Mouse (Mus musculus) CH12.LX (cell line): Measurements from ENCODE around the gene Nup35. TPM values are rescaled to one million over a fixed set of nuclear protein-coding genes. Genes with fewer than 3 reads are reported as not detected.
A peak's percentile ranks its signal among the peaks of the same experiment; 100 is the strongest.

Experiments used
- DNase-seq: peaks from one replicate; pipeline ENCODE4 v3.0.0-alpha.2; 2013; ENCODE audit errors: extremely low read depth
- H3K27ac ChIP-seq: 2 replicates; pipeline ENCODE4 v1.5.1; 2012; ENCODE audit warnings: low read depth, mild to moderate bottlenecking, control low read depth, moderate library complexity; ENCODE audit not compliant: insufficient read depth
- H3K27me3 ChIP-seq: replicated peaks from 2 replicates; pipeline ENCODE3; 2012; ENCODE audit warnings: inconsistent platforms
- H3K36me3 ChIP-seq, 2 experiments: replicated peaks in 1 of 2; 2 replicates each; pipeline versions ENCODE3 to v1.6.1; 2012; ENCODE audit warnings: inconsistent platforms in 1 of 2, low read length in 1 of 2, mild to moderate bottlenecking in 1 of 2, mixed read lengths in 1 of 2, moderate library complexity in 1 of 2; ENCODE audit not compliant: control insufficient read depth in 1 of 2, insufficient read depth in 1 of 2
- H3K4me1 ChIP-seq, 2 experiments: 2 replicates each; pipeline ENCODE4 v1.6.1; 2012; ENCODE audit warnings: inconsistent platforms in 1 of 2, moderate library complexity in 1 of 2; ENCODE audit not compliant: insufficient read depth in 2 of 2, control insufficient read depth in 1 of 2
- H3K4me2 ChIP-seq: 2 replicates; pipeline ENCODE4 v1.6.1; 2012; ENCODE audit warnings: low read depth, mild to moderate bottlenecking, control low read depth; ENCODE audit not compliant: poor library complexity, insufficient read depth, severe bottlenecking
- H3K4me3 ChIP-seq, 3 experiments: fragments of 150-350 bp in 1 of 3; sonication (generic) in 1 of 3; replicated peaks in 1 of 3; 2 replicates each; pipeline versions ENCODE3 to v1.5.1; 2011 to 2012; ENCODE audit warnings: low read depth in 2 of 3, low read length in 2 of 3, mild to moderate bottlenecking in 2 of 3, moderate library complexity in 2 of 3, control low read depth in 1 of 3, improper control_type of control experiment in 1 of 3, inconsistent platforms in 1 of 3, mixed read lengths in 1 of 3; ENCODE audit not compliant: poor library complexity in 1 of 3
- H3K79me2 ChIP-seq: replicated peaks from 2 replicates; pipeline ENCODE4 v1.6.1; 2012; ENCODE audit warnings: mild to moderate bottlenecking, moderate library complexity; ENCODE audit not compliant: control insufficient read depth, poor library complexity, insufficient read depth, severe bottlenecking; ENCODE audit errors: extremely low read depth
- H3K9ac ChIP-seq: 2 replicates; pipeline ENCODE4 v1.6.1; 2012; ENCODE audit warnings: low read depth, mild to moderate bottlenecking, control low read depth, moderate library complexity; ENCODE audit not compliant: insufficient read depth
- H3K9me3 ChIP-seq: replicated peaks from 2 replicates; pipeline ENCODE3; 2012; ENCODE audit warnings: low read length, inconsistent platforms, mixed read lengths
- BHLHE40 ChIP-seq: IDR thresholded peaks from 2 replicates; pipeline ENCODE4 v1.6.1; 2011; ENCODE audit warnings: mild to moderate bottlenecking, low read depth, low read length, improper control_type of control experiment
- CHD1 ChIP-seq: IDR thresholded peaks from 2 replicates; pipeline ENCODE4 v1.6.1; 2012; ENCODE audit warnings: low read depth, low read length, improper control_type of control experiment, inconsistent platforms
- CHD2 ChIP-seq: IDR thresholded peaks from 2 replicates; pipeline ENCODE4 v1.6.1; 2011; ENCODE audit warnings: low read length, improper control_type of control experiment
- CTCF ChIP-seq, 2 experiments: IDR thresholded peaks in 1 of 2; conservative IDR thresholded peaks in 1 of 2; 2 replicates each; pipeline ENCODE4 v1.5.1; 2011 to 2012; ENCODE audit warnings: low read depth in 2 of 2, low read length in 2 of 2, improper control_type of control experiment in 1 of 2, inconsistent platforms in 1 of 2, mild to moderate bottlenecking in 1 of 2, moderate library complexity in 1 of 2
- E2F4 ChIP-seq: IDR thresholded peaks from 2 replicates; pipeline ENCODE4 v1.6.1; 2011; ENCODE audit warnings: low read depth, low read length, improper control_type of control experiment; ENCODE audit not compliant: insufficient replicate concordance
- ELF1 ChIP-seq: IDR thresholded peaks from 2 replicates; pipeline ENCODE4 v1.6.1; 2014; ENCODE audit warnings: low read depth, mild to moderate bottlenecking, inconsistent platforms, low read length, improper control_type of control experiment
- EP300 ChIP-seq: IDR thresholded peaks from 2 replicates; pipeline ENCODE4 v1.6.1; 2011; ENCODE audit warnings: low read length, improper control_type of control experiment
- ETS1 ChIP-seq: conservative IDR thresholded peaks from 2 replicates; pipeline ENCODE4 v1.6.1; 2012; ENCODE audit warnings: low read depth, mild to moderate bottlenecking, inconsistent platforms, low read length, improper control_type of control experiment, moderate library complexity
- GABPA ChIP-seq: IDR thresholded peaks from 2 replicates; pipeline ENCODE4 v1.6.1; 2012; ENCODE audit warnings: low read depth, low read length, improper control_type of control experiment, inconsistent platforms; ENCODE audit not compliant: insufficient replicate concordance
- HCFC1 ChIP-seq: IDR thresholded peaks from 2 replicates; pipeline ENCODE4 v1.6.1; 2012; ENCODE audit warnings: low read depth, mild to moderate bottlenecking, inconsistent platforms, low read length, improper control_type of control experiment
- IRF4 ChIP-seq: IDR thresholded peaks from 2 replicates; pipeline ENCODE4 v1.6.1; 2014; ENCODE audit warnings: low read depth, mild to moderate bottlenecking, inconsistent platforms, low read length, improper control_type of control experiment
- JUN ChIP-seq: IDR thresholded peaks from 2 replicates; pipeline ENCODE4 v1.6.1; 2011; ENCODE audit warnings: low read depth, mild to moderate bottlenecking, low read length, improper control_type of control experiment, moderate library complexity; ENCODE audit not compliant: insufficient read depth
- JUND ChIP-seq: conservative IDR thresholded peaks from 2 replicates; pipeline ENCODE4 v1.6.1; 2011; ENCODE audit warnings: low read depth, low read length, improper control_type of control experiment
- KAT2A ChIP-seq: IDR thresholded peaks from 2 replicates; pipeline ENCODE4 v1.6.1; 2012; ENCODE audit warnings: low read length, improper control_type of control experiment, inconsistent platforms; ENCODE audit not compliant: insufficient replicate concordance
- MAX ChIP-seq: IDR thresholded peaks from 2 replicates; pipeline ENCODE4 v1.6.1; 2011; ENCODE audit warnings: low read length, improper control_type of control experiment
- MAZ ChIP-seq: IDR thresholded peaks from 2 replicates; pipeline ENCODE4 v1.6.1; 2012; ENCODE audit warnings: low read depth, mild to moderate bottlenecking, inconsistent platforms, low read length, improper control_type of control experiment, moderate library complexity
- MEF2A ChIP-seq: IDR thresholded peaks from 2 replicates; pipeline ENCODE4 v1.6.1; 2014; ENCODE audit warnings: low read depth, mild to moderate bottlenecking, inconsistent platforms, low read length, improper control_type of control experiment, borderline replicate concordance
- MXI1 ChIP-seq: IDR thresholded peaks from 2 replicates; pipeline ENCODE4 v1.6.1; 2011; ENCODE audit warnings: mild to moderate bottlenecking, low read depth, low read length, improper control_type of control experiment
- MYC ChIP-seq: IDR thresholded peaks from 2 replicates; pipeline ENCODE4 v1.6.1; 2011; ENCODE audit warnings: low read depth, mild to moderate bottlenecking, improper control_type of control experiment, low read length
- NELFE ChIP-seq: IDR thresholded peaks from 2 replicates; pipeline ENCODE4 v1.6.1; 2011; ENCODE audit warnings: low read depth, low read length, improper control_type of control experiment
- NRF1 ChIP-seq: IDR thresholded peaks from 2 replicates; pipeline ENCODE4 v1.6.1; 2014; ENCODE audit warnings: low read depth, mild to moderate bottlenecking, inconsistent platforms, low read length, improper control_type of control experiment, moderate library complexity
- PAX5 ChIP-seq: IDR thresholded peaks from 2 replicates; pipeline ENCODE4 v1.6.1; 2012; ENCODE audit warnings: low read length, inconsistent platforms, mixed read lengths
- POLR2A ChIP-seq: IDR thresholded peaks from 2 replicates; pipeline ENCODE4 v1.6.1; 2011; ENCODE audit warnings: low read depth, mild to moderate bottlenecking, improper control_type of control experiment, low read length
- POLR2AphosphoS2 ChIP-seq: IDR thresholded peaks from 2 replicates; pipeline ENCODE4 v1.6.1; 2011; ENCODE audit warnings: low read depth, low read length, improper control_type of control experiment
- RAD21 ChIP-seq: IDR thresholded peaks from 2 replicates; pipeline ENCODE4 v1.6.1; 2011; ENCODE audit warnings: low read depth, mild to moderate bottlenecking, low read length, improper control_type of control experiment, moderate library complexity
- RCOR1 ChIP-seq: conservative IDR thresholded peaks from 2 replicates; pipeline ENCODE4 v1.6.1; 2012; ENCODE audit warnings: low read depth, mild to moderate bottlenecking, inconsistent platforms, low read length, improper control_type of control experiment
- SIN3A ChIP-seq: IDR thresholded peaks from 2 replicates; pipeline ENCODE4 v1.6.1; 2012; ENCODE audit warnings: low read length, improper control_type of control experiment, inconsistent platforms
- SMC3 ChIP-seq: IDR thresholded peaks from 2 replicates; pipeline ENCODE4 v1.6.1; 2011; ENCODE audit warnings: low read depth, low read length, improper control_type of control experiment
- TBP ChIP-seq: conservative IDR thresholded peaks from 2 replicates; pipeline ENCODE4 v1.6.1; 2011; ENCODE audit warnings: low read depth, low read length, improper control_type of control experiment
- TCF12 ChIP-seq: IDR thresholded peaks from 2 replicates; pipeline ENCODE4 v1.6.1; 2014; ENCODE audit warnings: low read depth, mild to moderate bottlenecking, inconsistent platforms, low read length, improper control_type of control experiment
- UBTF ChIP-seq: IDR thresholded peaks from 2 replicates; pipeline ENCODE4 v1.6.1; 2012; ENCODE audit warnings: low read depth, mild to moderate bottlenecking, inconsistent platforms, low read length, improper control_type of control experiment, moderate library complexity
- USF1 ChIP-seq: IDR thresholded peaks from 2 replicates; pipeline ENCODE4 v1.6.1; 2014; ENCODE audit warnings: low read depth, mild to moderate bottlenecking, inconsistent platforms, low read length, improper control_type of control experiment
- USF2 ChIP-seq: conservative IDR thresholded peaks from 2 replicates; pipeline ENCODE4 v1.6.1; 2011; ENCODE audit warnings: low read depth, low read length, improper control_type of control experiment
- ZC3H11A ChIP-seq: IDR thresholded peaks from 2 replicates; pipeline ENCODE4 v1.6.1; 2012; ENCODE audit warnings: low read depth, mild to moderate bottlenecking, inconsistent platforms, low read length, improper control_type of control experiment
- ZKSCAN1 ChIP-seq: IDR thresholded peaks from 2 replicates; pipeline ENCODE4 v1.6.1; 2012; ENCODE audit warnings: low read depth, inconsistent platforms, low read length, improper control_type of control experiment, borderline replicate concordance
- ZMIZ1 ChIP-seq: IDR thresholded peaks from 2 replicates; pipeline ENCODE4 v1.6.1; 2012; ENCODE audit warnings: low read depth, mild to moderate bottlenecking, inconsistent platforms, low read length, improper control_type of control experiment
- ZNF384 ChIP-seq: IDR thresholded peaks from 2 replicates; pipeline ENCODE4 v1.6.1; 2012; ENCODE audit warnings: low read depth, low read length, improper control_type of control experiment, inconsistent platforms
- dilution Hi-C: fragments of 300-500 bp; cut with MboI; formaldehyde crosslinking; loops from 2 replicates; pipeline ENCODE4 v1.14.3; 2020; ENCODE audit warnings: low sequenced_read_pairs; ENCODE audit not compliant: extremely low pct_unique_long_range_greater_than_20kb, extremely low pct_ligation_motif_present
- in situ Hi-C: fragments of 300-500 bp; cut with MboI; formaldehyde crosslinking; loops from 3 replicates; pipeline ENCODE4 v1.14.3; 2019; ENCODE audit warnings: low sequenced_read_pairs, low pct_ligation_motif_present, low pct_unique_long_range_greater_than_20kb, mixed read lengths
- polyA plus RNA-seq: library from polyadenylated mRNA; unstranded; fragments of >175 nt; gene quantifications from 2 replicates; pipeline ENCODE4 v1.2.1, GENCODE M21; 2012; ENCODE audit warnings: low read depth; ENCODE audit not compliant: insufficient read length
- total RNA-seq, 2 experiments: library from RNA; depleted of rRNA; stranded (reverse); fragments of 300-350 nt in 1 of 2; fragments of >200 nt in 1 of 2; gene quantifications; 2 replicates each; pipeline ENCODE4 v1.2.3; 2012 to 2014

Gene Nup35
- total RNA-seq (2012; rRNA removed) (37.9 and 51.0 TPM in 2 replicates), total RNA-seq (2014; rRNA removed) (134 and 161 TPM in 2 replicates), polyA plus RNA-seq (49.0 and 53.2 TPM in 2 replicates)

DNA sequence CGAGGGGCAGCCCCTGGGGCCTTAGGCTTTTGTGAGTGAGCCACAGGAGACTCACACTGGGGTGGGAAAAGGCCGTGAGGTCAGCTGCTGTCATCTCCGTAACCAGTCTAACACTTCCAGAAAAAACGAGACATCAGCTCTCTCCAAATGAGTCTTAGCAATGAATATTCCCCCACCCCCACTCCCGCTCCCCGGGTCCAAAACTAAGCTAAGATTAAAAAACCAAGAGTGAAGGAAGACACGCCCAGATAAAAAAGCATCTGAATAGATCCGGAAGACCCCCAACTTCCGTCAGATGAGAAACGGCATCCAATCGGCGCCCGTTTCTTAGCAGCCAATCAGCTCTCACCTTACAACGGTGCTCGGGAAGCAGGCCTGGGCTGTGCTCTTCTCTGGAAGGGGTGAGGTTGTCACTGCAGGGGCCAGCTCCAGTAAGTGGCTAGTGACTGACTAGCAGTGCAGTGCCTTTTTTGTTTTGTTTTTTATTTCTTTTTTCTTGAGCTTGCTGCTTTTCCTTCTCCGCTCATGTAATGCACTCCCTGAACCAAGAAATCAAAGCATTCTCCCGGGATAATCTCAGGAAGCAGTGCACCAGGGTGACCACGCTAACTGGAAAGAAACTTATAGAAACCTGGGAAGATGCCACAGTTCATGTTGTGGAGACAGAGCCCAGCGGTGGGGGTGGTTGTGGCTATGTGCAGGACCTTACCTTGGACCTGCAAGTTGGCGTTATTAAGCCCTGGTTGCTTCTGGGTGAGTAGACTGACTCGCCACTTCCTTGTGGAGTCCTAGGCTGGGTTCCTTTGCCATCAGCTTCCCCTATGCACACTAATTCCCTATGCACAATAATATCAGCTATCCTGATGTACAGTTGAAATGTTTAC is at the start of gene Nup35, which contains the start of gene Dusp19:
TSS of gene Nup35 (plus strand) at position 383 of the 884 bp plus-strand sequence.
TSS of gene Dusp19 (plus strand) at position 192 of the 884 bp plus-strand sequence.
- DNase-seq: peak; percentile 95
- Histone ChIP-seq H3K27me3 (no peaks in the 10 kb centered on the region), H3K27ac (no peak within 1 kb of the TSS), H3K4me3 (peak within 1 kb of the TSS; percentile 72 to 98 (median 82)), H3K9ac (peak within 1 kb of the TSS; percentile 82), H3K4me1 (peaks cover 0 to 18% of the 10 kb centered on the region in 2 experiments; a peak in 2 of 4 replicates), H3K4me2 (peak within 1 kb of the TSS; percentile 71), H3K36me3 (peaks cover 3 to 11% of the 10 kb centered on the region in 2 experiments), H3K79me2 (no peaks in the 10 kb centered on the region), H3K9me3 (no peaks in the 10 kb centered on the region)
- in situ Hi-C loops (no loop called here), dilution Hi-C loops (no loop called here)
- TF ChIP-seq JUN: no peak
- TF ChIP-seq MAX: no peak
- no peak for TF ChIP-seq MEF2A
- TF ChIP-seq HCFC1: peak; percentile 82
- peak; percentile 78 for TF ChIP-seq TBP
- peak; percentile 66 for TF ChIP-seq CHD2
- peak; percentile 91 for TF ChIP-seq POLR2A
- no peak for TF ChIP-seq SMC3
- no peak for TF ChIP-seq CTCF (conservative IDR thresholded peaks at IDR 0.05 in 1 of 2, IDR thresholded peaks at IDR 0.05 in 1 of 2; ENCODE audit: low read depth in 2 of 2, low read length in 2 of 2)
- TF ChIP-seq MXI1: peak; percentile 71; the same call in 1 of the 2 replicates
- peak; percentile 80 for TF ChIP-seq TCF12
- TF ChIP-seq RAD21: no peak
- no peak for TF ChIP-seq E2F4
- no peak for TF ChIP-seq ZKSCAN1
- peak; percentile 52; the same call in 1 of the 2 replicates for TF ChIP-seq MYC
- TF ChIP-seq SIN3A: peak; percentile 68; the same call in 1 of the 2 replicates
- TF ChIP-seq USF1: no peak; the same call in 1 of the 2 replicates
- peak; percentile 53; the same call in 1 of the 2 replicates for TF ChIP-seq BHLHE40
- no peak; the same call in 1 of the 2 replicates for TF ChIP-seq ETS1
- no peak for TF ChIP-seq ZC3H11A
- TF ChIP-seq CHD1: 0 out of 2 replicates have a peak, but pooled peaks have one; percentile 35
- no peak for TF ChIP-seq PAX5
- TF ChIP-seq KAT2A: peak; percentile 77; the same call in 1 of the 2 replicates
- TF ChIP-seq MAZ: peak; percentile 75
- TF ChIP-seq NRF1: peak; percentile 13; the same call in 1 of the 2 replicates
- TF ChIP-seq POLR2AphosphoS2: peak; percentile 55; the same call in 1 of the 2 replicates
- TF ChIP-seq UBTF: no peak
- 0 out of 2 replicates have a peak, but pooled peaks have one; percentile 50 for TF ChIP-seq EP300
- 0 out of 2 replicates have a peak, but pooled peaks have one; percentile 24 for TF ChIP-seq JUND
- peak; percentile 94 for TF ChIP-seq NELFE
- TF ChIP-seq RCOR1: 0 out of 2 replicates have a peak, but pooled peaks have one; percentile 29
- TF ChIP-seq ELF1: peak; percentile 92
- TF ChIP-seq USF2: no peak
- peak; percentile 90 for TF ChIP-seq ZMIZ1
- TF ChIP-seq IRF4: peak; percentile 30; the same call in 1 of the 2 replicates
- TF ChIP-seq GABPA: peak; percentile 47; the same call in 1 of the 2 replicates
- TF ChIP-seq ZNF384: peak; percentile 64; the same call in 1 of the 2 replicates
